Mouse (Mus musculus) ovary, postnatal 14 days (tissue): Measurements from ENCODE around the gene Pgp.
A peak's percentile ranks its signal among the peaks of the same experiment; 100 is the strongest.
"Not testable (repeated sequence)": the region's sequence is repeated elsewhere in the genome, so short reads cannot be mapped to it uniquely, and the experiment has no call there.

Source experiments
- DNase-seq: peaks from one replicate; pipeline ENCODE4 v3.0.0; 2022; ENCODE audit warnings: low spot score

Gene Pgp

DNA sequence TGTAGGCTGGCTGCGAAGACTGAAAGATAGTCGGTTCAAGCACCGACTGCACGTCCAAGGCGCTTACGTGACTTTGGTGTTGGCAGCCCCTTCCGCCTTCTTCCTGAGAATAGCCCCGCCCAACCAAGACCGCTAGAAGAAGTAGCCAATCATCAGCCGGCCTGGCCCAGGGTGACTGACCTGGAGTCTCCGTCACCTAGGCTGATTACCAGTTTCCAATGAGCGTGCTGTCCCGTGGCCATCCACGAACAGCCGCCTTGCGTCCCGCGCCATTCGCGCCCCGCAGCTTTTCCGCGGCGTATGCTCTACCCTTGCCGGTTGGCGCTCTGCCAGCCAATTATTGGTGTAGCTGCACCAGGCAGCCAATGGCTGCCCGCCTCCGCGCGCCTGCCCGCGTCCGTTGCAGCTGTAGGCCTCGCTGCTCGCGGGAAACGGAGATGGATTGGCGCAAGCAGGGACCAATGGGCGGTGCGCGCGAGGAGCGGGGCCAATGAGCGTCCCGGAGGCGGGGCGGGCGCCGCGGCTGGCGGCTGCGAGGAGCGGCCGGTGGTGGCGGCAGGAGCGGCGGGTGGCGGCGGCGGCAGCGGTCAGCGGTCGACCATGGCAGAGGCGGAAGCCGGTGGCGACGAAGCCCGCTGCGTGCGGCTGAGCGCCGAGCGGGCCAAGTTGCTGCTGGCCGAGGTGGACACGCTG is at the start of gene Pgp, which contains the start of gene E4f1:
Pgp (plus strand) TSS at position 483 of the 693 bp plus-strand sequence.
E4f1 (minus strand) TSS at position 404 of the 693 bp plus-strand sequence.
- DNase-seq: peak; percentile 97

DNA sequence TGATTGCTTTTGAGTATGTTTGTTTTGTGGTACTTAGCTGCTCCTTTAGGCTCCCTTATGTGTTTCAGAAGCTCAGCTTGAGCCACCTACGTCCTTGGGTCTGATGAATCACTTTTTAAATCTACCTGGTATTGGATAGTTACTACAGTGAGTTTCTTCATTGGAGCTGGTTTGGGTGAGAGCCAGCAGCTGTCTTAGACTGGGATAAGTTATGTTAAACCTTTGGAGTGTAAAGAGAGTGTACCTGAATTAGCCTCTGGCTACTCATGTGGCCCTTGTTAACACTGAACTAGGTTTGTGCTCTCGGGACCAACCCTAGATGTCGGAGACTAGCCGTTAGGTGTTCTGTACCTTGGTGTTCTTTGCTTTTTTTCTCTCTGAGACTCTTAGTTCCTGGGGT is 47.1 kb upstream of the Pgp start:
- no peak for DNase-seq

- no peak for DNase-seq
Observed at GRCm38 (mm10) chr17:24424489-24424888, 45.7 kb upstream of the Pgp start.

GRCm38 (mm10) chr17:24425326-24425725 is 44.9 kb upstream of the Pgp start:
- not testable (repeated sequence) for DNase-seq

- no peak for DNase-seq
Observed at GRCm38 (mm10) chr17:24425905-24426304, 44.3 kb upstream of the Pgp start.

- peak; percentile 91 for DNase-seq
Observed at GRCm38 (mm10) chr17:24426471-24427169, 43.6 kb upstream of the Pgp start, which contains the start of gene Eci1. Gene Eci1, plus strand, starts transcription at chr17:24426641.

DNA sequence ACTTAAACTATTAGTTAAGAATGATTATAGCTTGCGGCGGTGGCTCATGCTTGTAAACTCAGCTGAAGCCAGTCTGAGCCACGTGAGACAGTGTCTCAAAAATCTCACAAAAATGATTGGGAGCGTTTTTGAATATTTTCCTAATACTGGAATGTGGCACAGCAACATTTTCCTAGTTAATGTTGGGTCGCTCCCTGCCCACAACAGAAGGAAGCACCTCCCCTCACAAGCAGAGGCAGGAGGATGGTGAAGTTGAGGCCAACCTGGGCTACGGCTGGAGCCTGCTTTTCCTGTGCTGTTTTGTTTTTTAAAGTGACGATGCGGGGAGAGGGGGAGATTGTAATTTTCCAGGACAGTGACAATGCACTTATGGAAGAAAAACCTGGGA is 43.0 kb upstream of the Pgp start:
- DNase-seq: no peak

DNA sequence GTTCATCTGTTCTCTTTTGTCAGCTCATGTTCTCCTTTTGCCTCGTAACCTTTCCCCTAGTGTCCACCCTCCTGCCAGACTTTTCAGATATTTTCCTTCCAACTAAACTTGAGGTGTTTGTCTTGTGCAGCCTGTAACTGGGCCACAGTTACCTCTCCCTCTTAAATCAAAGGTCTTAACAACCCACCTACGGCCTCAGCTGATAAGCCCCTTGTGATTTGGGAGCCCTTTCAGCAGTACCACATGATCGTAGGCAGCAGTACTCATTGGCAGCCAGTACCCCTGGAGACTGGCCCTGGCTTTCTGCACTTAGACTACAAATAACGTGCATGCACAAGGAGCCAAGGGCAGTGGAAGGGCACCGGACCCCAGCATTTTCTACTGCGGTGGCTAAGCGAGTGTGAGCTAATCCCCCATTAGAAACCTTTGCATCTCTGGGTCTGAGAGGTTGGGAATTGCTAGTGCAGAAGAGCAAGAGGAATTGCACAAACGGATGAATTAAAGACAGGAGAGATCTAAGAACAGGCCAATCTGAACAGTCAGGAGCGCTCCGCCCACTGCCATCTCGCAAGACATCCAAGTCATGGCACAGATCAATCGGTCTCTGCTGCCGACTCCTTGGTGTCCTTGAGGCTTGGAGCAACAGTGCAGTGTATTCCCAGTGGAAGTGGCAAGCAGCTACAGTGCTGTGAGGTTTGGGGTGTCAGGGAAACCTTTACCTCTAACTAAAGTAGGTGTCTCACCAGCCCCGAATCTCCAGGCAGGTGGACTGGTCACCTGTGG is 40.8 kb upstream of the Pgp start:
- DNase-seq: no peak

DNA sequence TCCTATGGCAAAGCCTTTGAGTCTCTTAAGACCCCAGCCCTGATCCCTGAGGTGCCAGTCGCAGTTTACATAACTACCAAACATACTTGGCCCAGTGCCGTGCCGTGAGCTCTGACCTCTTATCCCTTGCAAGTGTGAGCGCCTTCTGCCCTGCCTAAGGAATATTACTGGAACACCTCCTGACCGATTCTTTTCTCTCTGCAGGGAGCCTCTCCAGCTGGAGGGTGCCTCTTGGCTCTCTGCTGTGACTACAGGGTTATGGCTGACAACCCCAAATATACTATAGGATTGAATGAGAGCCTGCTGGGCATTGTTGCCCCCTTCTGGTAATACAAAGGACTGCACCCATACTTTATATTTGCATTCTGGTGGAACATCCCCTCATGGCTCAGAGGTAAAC is 33.2 kb upstream of the Pgp start:
- no peak for DNase-seq

GRCm38 (mm10) chr17:24440377-24440776 is 29.8 kb upstream of the Pgp start:
- DNase-seq: no peak

DNA sequence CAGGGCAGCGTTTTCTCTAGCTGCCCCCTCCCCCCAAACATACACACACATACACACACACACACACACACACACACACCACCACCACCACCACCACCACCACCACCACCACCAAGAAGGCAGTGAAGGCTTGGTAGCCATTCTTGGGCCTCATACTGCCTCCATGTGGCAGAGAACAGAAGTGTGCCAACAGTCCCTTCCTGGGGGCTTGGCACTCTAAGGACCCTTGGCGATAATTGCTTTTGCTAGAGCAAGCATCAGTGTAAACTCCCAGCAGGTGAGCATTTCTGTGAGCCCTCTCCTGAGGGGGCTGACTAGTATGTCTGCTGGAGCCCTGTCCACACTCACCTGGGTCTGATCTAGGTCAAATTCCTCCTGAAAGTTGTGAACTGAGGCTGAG is 29.0 kb upstream of the Pgp start:
- DNase-seq: no peak

- DNase-seq: no peak
Observed at GRCm38 (mm10) chr17:24442107-24442506, 28.1 kb upstream of the Pgp start.

DNA sequence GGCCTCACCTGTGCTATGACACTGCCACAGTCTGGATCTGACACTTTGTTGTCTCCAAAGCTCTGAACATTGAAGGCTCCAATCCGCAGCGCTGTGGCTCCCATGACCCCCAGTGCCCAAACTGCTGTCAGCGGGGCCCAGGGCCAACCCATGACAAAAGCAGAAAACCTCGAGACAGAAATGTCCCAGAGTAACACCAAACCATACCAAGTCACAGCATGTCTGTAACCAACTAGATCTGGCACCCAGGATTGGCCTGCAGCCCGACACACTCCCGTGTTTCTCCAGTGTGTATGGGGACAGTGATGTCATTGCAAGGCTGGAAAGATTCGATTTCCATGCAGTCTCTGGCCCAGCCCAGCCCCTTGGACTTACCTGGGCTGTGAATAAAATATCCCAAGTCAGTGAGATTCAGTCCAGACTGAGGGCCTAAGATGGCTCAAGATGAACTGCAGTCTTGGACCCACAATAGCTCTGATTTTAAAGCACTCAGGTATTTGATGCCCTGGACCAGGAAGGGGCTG is 27.5 kb upstream of the Pgp start, which contains the start of gene Dnase1l2:
Dnase1l2 (minus strand) TSS at position 474 of the 524 bp plus-strand sequence.
- DNase-seq: no peak

- no peak for DNase-seq
Observed at GRCm38 (mm10) chr17:24443409-24443808, 26.8 kb upstream of the Pgp start.

- DNase-seq: no peak
Observed at GRCm38 (mm10) chr17:24446590-24446989, 23.6 kb upstream of the Pgp start.

- no peak for DNase-seq
Observed at GRCm38 (mm10) chr17:24449507-24449906, 20.7 kb upstream of the Pgp start.

- DNase-seq: no peak
Observed at GRCm38 (mm10) chr17:24451220-24451619, 19.0 kb upstream of the Pgp start.

GRCm38 (mm10) chr17:24453372-24453771 is 16.8 kb upstream of the Pgp start:
- DNase-seq: no peak

GRCm38 (mm10) chr17:24454218-24454755 is 15.9 kb upstream of the Pgp start:
- no peak for DNase-seq

- peak; percentile 99 for DNase-seq
Observed at GRCm38 (mm10) chr17:24454756-24455522, 15.3 kb upstream of the Pgp start.

DNA sequence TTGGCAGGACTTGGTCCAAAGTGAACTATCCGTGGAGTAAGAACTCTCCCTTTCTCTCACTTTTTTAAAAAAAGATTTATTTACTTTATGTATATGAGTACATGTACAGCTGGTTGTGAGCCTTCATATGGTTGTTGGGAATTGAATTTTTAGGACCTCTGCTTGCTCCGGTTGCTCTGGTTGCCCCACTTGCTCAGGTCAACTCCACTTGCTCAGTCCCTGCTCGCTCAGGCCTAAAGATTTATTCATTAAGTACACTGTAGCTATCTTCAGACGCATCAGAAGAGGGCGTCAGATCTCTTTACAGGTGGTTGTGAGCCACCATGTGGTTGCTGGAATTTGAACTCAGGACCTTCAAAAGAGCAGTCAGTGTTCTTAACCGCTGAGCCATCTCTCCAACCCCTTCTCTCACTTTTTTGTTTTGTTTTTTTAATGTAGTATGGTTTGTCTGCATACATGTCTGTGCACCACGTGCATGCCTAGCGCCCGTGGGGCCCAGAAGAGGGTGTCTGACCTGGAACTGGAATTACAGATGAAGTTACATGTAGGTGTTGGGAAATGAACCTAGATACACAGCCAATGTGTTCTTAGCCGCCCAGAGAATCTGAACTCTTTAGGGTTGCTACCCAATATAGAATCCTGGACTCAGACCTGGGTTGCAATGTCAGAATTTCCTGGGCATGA is 14.5 kb upstream of the Pgp start:
- not testable (repeated sequence) for DNase-seq
